Mouse (Mus musculus) hematopoietic stem cell, adult 5-6 weeks (primary cell): ENCODE measurements around the gene Chrnb2. TPM values are rescaled to one million over a fixed set of nuclear protein-coding genes. Genes with fewer than 3 reads are reported as not detected.

ENCODE experiments used
- ATAC-seq, 2 experiments: fragments of 125-278 bp in 1 of 2; replicated peaks in 1 of 2; 2 replicates each; pipeline ENCODE4 v1.8.0; 2016 to 2017; ENCODE audit warnings: inconsistent platforms in 2 of 2, mild to moderate bottlenecking in 2 of 2, moderate number of reproducible peaks in 2 of 2, low read depth in 1 of 2, moderate TSS enrichment in 1 of 2; ENCODE audit not compliant: low FRiP score in 2 of 2, poor library complexity in 2 of 2, severe bottlenecking in 2 of 2, insufficient read depth in 1 of 2, low TSS enrichment in 1 of 2
- total RNA-seq: library from RNA; stranded (forward); fragments of 172-1452, 232-1000 nt; gene quantifications from 2 replicates; pipeline ENCODE4 v1.2.3, GENCODE M21; 2017

The Chrnb2 gene
- total RNA-seq, 1 experiment from 2014 or later, result 0.40 TPM

DNA sequence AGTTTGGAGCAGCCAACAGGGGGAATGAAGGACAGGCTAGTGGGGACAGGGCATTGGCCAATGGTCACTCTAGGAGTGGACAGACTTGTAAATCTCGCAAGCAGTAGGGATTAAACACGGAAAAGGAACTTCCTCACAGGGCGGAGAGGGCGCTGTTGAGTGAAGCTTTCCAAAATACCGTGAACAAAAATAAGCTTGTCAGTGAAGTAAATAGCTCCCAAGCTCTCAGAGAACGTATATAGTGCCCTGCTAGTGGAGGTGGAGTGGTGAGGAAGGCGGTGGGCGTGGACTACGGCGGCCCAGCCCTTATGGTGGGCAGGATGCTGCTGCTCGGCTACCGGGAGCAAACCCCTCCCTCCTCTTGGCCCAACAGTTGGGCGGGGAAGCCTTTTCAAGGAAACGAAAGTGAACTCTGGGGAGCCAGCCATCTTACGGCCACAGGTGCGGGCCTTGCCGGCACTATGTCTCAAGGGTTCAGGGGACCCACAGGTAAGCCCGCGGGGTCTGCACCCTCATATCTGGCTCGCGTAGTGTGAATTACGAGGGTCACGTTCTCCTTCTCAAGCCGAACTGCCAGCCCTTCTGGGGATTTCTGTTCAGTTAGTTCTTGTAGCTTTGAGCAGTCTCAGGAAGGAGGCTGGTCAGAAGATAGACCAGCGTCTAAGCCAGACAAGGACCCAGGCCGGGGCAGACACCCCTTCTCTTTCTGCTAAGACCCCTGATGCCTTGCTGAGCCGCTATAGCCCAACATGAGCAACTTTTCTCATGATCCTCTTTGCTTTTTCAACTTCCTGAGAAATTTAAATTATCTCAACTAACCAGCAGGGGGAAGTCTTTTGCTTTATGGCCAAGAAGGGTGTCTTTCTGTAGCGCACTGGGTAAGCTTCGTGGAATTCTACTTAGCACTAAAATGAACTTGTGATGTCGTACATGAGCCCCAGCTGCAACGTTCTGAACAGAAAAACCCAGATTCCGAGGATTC, 33.8 kb downstream of the Chrnb2 start:
- peak; percentile 91 to 95 for ATAC-seq

DNA sequence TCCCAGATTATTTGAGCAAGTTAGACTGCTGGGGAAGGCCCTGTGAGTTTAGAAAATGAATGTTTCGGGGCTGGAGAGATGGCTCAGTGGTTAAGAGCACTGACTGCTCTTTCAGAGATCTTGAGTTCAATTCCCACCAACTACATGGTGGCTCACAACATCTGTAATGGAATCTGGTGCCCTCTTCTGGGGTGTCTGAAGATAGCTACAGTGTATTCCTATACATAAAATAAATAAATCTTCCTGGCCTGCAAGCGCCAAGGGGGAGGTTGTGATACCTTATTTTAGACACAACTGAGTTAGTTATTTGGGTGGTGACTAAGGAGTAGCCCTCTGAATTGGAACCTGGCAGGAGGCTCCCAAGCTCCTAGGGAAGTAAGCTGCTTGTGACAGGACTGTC, 35.6 kb downstream of the Chrnb2 start:
- ATAC-seq, result no peak

- ATAC-seq, result peak; percentile 78 to 80
Observed at GRCm38 (mm10) chr3:89727028-89727427, 37.4 kb downstream of the Chrnb2 start.

DNA sequence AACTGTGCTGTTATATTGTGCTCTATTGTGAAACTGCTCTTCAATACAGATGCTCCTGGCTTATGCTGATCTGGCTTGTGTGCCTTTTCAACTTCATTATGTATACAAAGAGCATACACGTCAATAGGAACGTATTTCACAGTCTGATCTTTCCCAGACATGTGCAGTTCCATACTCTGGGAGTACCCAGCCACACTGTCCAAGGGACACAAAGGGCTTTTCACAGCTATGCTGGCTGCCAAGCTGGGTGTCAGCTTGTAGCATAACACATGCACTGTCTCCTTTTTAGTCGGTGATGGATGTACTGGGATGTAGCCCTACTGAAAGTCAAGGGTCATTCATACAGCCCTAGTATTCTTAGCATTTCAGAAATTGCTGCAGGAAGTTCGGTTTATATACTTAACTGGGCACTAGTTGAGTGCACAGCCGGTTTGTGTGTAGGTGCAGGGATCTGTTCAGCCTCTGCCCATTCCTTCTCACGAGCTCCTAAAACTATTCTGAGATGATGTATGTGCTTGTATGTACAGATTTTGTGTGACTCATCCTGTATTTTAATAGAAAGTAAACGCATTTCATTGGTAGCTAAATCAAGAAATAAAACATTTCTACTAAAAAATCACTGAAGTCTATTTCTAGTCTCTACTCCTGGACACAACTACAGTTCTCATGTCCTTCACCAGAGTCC, 40.9 kb downstream of the Chrnb2 start:
- ATAC-seq, result no peak

DNA sequence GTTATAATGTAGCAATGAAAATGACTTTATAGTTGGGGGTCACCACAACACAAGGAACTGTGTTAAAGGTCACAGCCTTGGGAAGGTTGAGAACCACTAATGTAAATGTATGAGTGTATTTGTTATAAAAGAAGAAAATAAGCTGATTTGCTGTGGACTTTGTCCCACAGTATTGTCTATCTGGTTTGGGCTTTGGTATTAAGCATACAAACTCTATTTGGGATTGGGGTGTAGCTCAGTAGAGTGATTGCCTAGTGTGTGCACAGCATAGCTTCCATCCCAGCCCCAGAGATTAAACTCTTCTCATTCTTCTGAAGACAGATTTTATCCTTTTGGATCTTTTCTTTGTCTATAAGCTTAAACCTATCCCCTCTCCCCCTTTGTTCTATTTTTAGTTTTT, 42.4 kb downstream of the Chrnb2 start:
- no peak for ATAC-seq

- ATAC-seq, result no peak
Observed at GRCm38 (mm10) chr3:89715967-89716256, 48.5 kb downstream of the Chrnb2 start.

DNA sequence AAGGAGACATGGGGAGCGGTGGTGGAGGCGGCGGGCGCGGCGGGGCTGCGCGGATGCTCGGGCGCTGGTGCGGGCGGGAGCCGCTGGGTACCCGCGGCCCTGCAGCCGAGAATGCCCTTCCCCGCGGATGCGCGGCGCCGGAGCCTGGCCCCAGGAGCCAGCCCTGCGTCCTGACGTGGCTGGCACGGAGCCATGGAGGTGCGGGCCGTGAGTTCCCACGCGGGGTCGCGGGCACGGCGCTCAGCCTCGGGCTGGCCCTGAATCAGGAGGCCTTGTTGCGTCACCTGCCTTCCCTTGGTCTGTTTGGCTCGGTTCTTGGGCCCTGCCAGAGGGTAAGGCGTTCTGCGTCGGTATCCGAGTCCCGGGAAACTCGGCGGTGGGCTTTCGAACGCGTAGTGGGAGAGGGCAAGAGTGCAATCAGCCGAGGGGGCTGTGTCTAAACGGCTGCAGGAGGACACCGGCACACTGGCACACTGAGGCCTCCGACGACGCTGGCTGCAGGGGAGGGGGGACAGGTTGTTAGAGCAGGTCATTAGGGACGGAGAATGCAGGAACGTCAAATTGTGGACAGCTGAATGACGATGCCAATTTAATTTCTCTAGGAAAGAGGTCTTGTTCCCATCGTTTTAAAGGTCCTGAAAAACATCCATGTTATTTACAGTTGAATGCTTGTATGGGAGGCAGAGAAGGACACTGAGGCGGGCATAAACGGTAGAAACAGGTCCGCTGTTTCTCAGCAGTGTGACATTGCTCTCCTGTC, 49.0 kb downstream of the Chrnb2 start:
- ATAC-seq, result peak; percentile 14 to 15; a peak in 1 of 4 replicates

GRCm38 (mm10) chr3:89714359-89715206, 49.8 kb downstream of the Chrnb2 start, which contains the start of gene Adar:
Adar (plus strand) TSS chr3:89715022.
- ATAC-seq, result peak; percentile 84 to 87

DNA sequence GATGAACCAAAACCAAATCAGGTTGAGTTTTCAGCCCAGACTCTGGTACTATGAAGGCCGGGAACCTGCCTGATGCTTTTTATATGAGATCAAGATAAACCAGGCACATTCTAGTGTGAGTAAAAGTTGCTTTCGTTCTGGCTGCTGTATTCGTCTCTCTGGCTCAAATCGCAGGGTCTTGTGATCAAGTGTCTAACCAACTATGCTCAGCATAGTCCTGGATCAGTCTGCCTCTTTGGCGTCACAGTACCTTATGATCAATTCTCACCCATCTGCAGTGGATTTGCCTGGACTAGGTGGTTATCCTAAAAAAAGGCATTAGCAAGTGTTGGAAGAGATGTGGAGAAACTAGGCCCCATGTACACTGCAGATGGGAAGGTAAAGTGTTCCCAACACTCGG, 60.4 kb downstream of the Chrnb2 start:
- no peak for ATAC-seq

DNA sequence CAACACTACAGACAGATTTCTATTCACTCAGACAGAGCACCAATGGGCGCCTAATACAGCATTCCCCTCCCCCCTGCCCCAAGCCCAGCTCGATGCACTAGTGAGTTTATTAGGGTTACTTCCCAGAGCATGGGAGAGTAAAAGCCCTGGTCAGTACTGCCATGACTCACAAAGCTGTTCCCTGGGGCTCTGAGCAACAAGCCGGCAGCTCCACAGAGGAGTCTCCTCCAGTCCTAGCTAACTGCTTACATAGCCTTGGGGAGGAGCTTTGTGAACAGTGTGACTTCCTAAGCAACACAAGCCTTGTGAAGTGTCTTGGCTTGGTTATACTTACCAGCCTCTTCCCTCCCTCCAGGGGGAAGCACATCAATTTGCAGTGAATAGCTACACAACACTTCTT, 60.8 kb downstream of the Chrnb2 start:
- no peak for ATAC-seq

DNA sequence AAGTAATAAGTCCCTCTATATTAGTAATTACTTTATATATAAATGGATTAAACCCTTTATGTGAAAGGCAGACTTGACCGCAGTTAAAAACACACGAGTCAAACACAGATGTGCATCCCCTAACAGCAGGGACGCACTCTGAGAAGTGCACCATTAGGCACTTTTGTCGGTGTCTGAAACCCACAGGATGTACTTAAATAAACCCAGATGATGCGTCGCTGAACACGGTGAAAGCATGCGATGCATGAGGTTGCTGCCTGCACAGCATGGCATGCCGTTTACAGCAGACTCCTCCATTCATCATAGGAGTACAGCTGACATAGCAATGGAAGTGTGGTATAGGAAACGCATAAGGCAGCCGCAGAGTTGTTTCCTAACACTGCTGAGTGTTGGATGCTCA, 64.0 kb downstream of the Chrnb2 start:
- ATAC-seq, result no peak

DNA sequence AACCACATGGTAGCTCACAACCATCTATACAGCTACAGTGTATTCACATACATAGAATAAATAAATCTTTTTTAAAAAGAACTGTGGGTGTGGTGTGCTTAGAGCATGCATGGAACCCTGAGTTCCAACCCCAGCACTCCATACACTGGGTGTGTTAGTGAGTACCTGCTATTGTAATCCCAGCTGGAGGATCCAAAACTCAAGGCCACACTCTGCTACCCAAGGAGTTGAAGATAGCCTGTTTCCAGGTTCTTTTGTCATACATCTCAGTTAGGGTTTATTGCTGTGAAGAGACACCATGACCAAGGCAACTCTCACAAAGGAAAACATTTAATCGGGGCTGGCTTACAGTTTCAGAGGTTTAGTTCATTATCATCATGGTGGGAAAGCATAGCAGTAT, 65.5 kb downstream of the Chrnb2 start:
- ATAC-seq, result no peak

Other genes with a start within 250 kb of the Chrnb2 start
- gene Kcnn3, start 244.5 kb downstream of the Chrnb2 start, total RNA-seq, result not detected in 2 replicates
- gene Adar, start 49.6 kb downstream of the Chrnb2 start, total RNA-seq, result 34.2 and 56.2 TPM in 2 replicates
- gene Ube2q1, start 9.0 kb upstream of the Chrnb2 start, total RNA-seq, result 105 and 125 TPM in 2 replicates
- 0.50 TPM in 1 of 2 replicates, not detected in the other for gene She, start 66.7 kb upstream of the Chrnb2 start, total RNA-seq
- gene Il6ra, start 148.6 kb upstream of the Chrnb2 start, total RNA-seq, result 9.6 and 11.1 TPM in 2 replicates
- 52.4 and 76.5 TPM in 2 replicates for gene Atp8b2, start 198.9 kb upstream of the Chrnb2 start, total RNA-seq
- gene Hax1, start 234.1 kb upstream of the Chrnb2 start, total RNA-seq, result 72.0 and 75.5 TPM in 2 replicates